Mouse (Mus musculus) heart, postnatal 0 days (tissue): ENCODE measurements at regions not wholly inside any gene's neighbourhood (a gene's known extent, or its start where the extent isn't known, plus 50 kb on each side); places are given as distances from the start of the nearest gene placed in this dataset.
"Not testable (repeated sequence)": the region's sequence is repeated elsewhere in the genome, so short reads cannot be mapped to it uniquely, and the experiment has no call there.

Experiments used
- ATAC-seq: fragments of 200-750 bp; cut with Nextera tagmentation; 2 replicates; pipeline ENCODE4 v1.8.0; 2017; ENCODE audit warnings: low read depth, moderate number of reproducible peaks, moderate library complexity; ENCODE audit not compliant: insufficient read depth
- DNase-seq: peaks from one replicate; pipeline ENCODE4 v3.0.0-alpha.2; 2016; ENCODE audit warnings: low spot score
- H3K27ac ChIP-seq: fragments of 300-500 bp; sonication (generic); 2 replicates; pipeline ENCODE4 v1.5.1; 2014; ENCODE audit warnings: low read depth, mild to moderate bottlenecking
- H3K27me3 ChIP-seq: fragments of 300-500 bp; sonication (generic); 2 replicates; pipeline ENCODE4 v1.6.1; 2014; ENCODE audit warnings: low read length, mixed read lengths; ENCODE audit not compliant: control insufficient read depth, insufficient read depth
- H3K36me3 ChIP-seq: fragments of 300-500 bp; sonication (generic); replicated peaks from 2 replicates; pipeline ENCODE4 v1.6.1; 2014; ENCODE audit warnings: low read length, mixed read lengths; ENCODE audit not compliant: control insufficient read depth, insufficient read depth
- H3K4me1 ChIP-seq: fragments of 300-500 bp; sonication (generic); 2 replicates; pipeline ENCODE4 v1.6.1; 2014; ENCODE audit warnings: antibody characterized with exemption; ENCODE audit not compliant: control insufficient read depth, insufficient read depth
- H3K4me2 ChIP-seq: fragments of 300-500 bp; sonication (generic); 2 replicates; pipeline ENCODE4 v1.6.1; 2014; ENCODE audit warnings: low read depth, mild to moderate bottlenecking, low read length, moderate library complexity
- H3K4me3 ChIP-seq: fragments of 300-500 bp; sonication (generic); 2 replicates; pipeline ENCODE4 v1.5.1; 2014; ENCODE audit warnings: low read depth, low read length
- H3K9ac ChIP-seq: fragments of 300-500 bp; sonication (generic); replicated peaks from 2 replicates; pipeline ENCODE4 v1.6.1; 2014; ENCODE audit warnings: low read depth, low read length, mixed read lengths
- H3K9me3 ChIP-seq: fragments of 300-500 bp; sonication (generic); replicated peaks from 2 replicates; pipeline ENCODE4 v1.6.1; 2016; ENCODE audit warnings: low read length; ENCODE audit not compliant: control insufficient read depth
- CTCF ChIP-seq: IDR thresholded peaks from 2 replicates; pipeline ENCODE4 v1.5.1; 2016; ENCODE audit warnings: antibody characterized with exemption, control low read depth, low read depth
- EP300 ChIP-seq: IDR thresholded peaks from 2 replicates; pipeline ENCODE4 v1.6.1; 2016; ENCODE audit warnings: antibody characterized with exemption, low read depth
- WGBS: fragments of 180-500 bp; shearing (Covaris S2); extraction: QIAGEN DNeasy Blood & Tissue Kit; methylation state at CpG from one replicate; pipeline ENCODE4 v1.1.7; 2014; 5-methylcytosine and 5-hydroxymethylcytosine counted together

- not testable (repeated sequence) for H3K9me3 ChIP-seq, H3K9ac ChIP-seq, H3K27me3 ChIP-seq, H3K4me2 ChIP-seq, H3K4me3 ChIP-seq, H3K36me3 ChIP-seq, DNase-seq, H3K4me1 ChIP-seq, H3K27ac ChIP-seq, ATAC-seq
Measured at GRCm38 (mm10) chr3:31708367-31708766, 193.9 kb upstream of the Kcnmb2 start.

GRCm38 (mm10) chr3:31741289-31741688, 161.0 kb upstream of the Kcnmb2 start:
- DNase-seq: no peak
- Histone ChIP-seq H3K4me3 (no peak overlapping the region), H3K4me1 (no peaks in the 10 kb centered on the region), H3K27me3 (no peaks in the 10 kb centered on the region), H3K9me3 (no peaks in the 10 kb centered on the region), H3K36me3 (no peaks in the 10 kb centered on the region), H3K27ac (no peak overlapping the region), H3K9ac (no peak overlapping the region), H3K4me2 (no peak overlapping the region)
- ATAC-seq: no peak
- 37% methylated on average over 1 of the region's 1 CpGs for WGBS
- no peak for TF ChIP-seq CTCF
- no peak for TF ChIP-seq EP300

- WGBS: 69% methylated on average over 4 of the region's 4 CpGs
- TF ChIP-seq EP300 (no peak), CTCF (no peak)
- Histone ChIP-seq H3K27ac (no peak overlapping the region), H3K4me2 (no peak overlapping the region), H3K4me3 (no peak overlapping the region), H3K4me1 (no peaks in the 10 kb centered on the region), H3K36me3 (no peaks in the 10 kb centered on the region), H3K27me3 (no peaks in the 10 kb centered on the region), H3K9me3 (0 out of 2 replicates have a peak, but pooled peaks cover 4% of the 10 kb centered on the region), H3K9ac (no peak overlapping the region)
- DNase-seq (no peak), ATAC-seq (no peak)
Measured at GRCm38 (mm10) chr3:31755881-31756280, 146.4 kb upstream of the Kcnmb2 start.

- Histone ChIP-seq H3K27ac (no peak overlapping the region), H3K27me3 (no peaks in the 10 kb centered on the region), H3K36me3 (no peaks in the 10 kb centered on the region), H3K4me2 (no peak overlapping the region), H3K4me3 (no peak overlapping the region), H3K4me1 (no peaks in the 10 kb centered on the region), H3K9ac (no peak overlapping the region), H3K9me3 (no peaks in the 10 kb centered on the region)
- TF ChIP-seq CTCF: peak; percentile 43
- no peak for TF ChIP-seq EP300
- WGBS: 81% methylated on average over 1 of the region's 1 CpGs
- ATAC-seq: no peak
- peak; percentile 9 for DNase-seq
Measured at GRCm38 (mm10) chr3:31769193-31769592, 133.1 kb upstream of the Kcnmb2 start.

- TF ChIP-seq CTCF (peak; percentile 54), EP300 (no peak)
- H3K9me3 ChIP-seq: no peaks in the 10 kb centered on the region
- DNase-seq: peak; percentile 7
- WGBS: 25% methylated on average over 4 of the region's 4 CpGs
- no peak overlapping the region for H3K27ac ChIP-seq
- H3K27me3 ChIP-seq: no peaks in the 10 kb centered on the region
- H3K9ac ChIP-seq: no peak overlapping the region
- H3K36me3 ChIP-seq: no peaks in the 10 kb centered on the region
- H3K4me2 ChIP-seq: no peak overlapping the region
- H3K4me1 ChIP-seq: no peaks in the 10 kb centered on the region
- no peak overlapping the region for H3K4me3 ChIP-seq
- ATAC-seq: no peak
Measured at GRCm38 (mm10) chr3:31790342-31790970, 111.9 kb upstream of the Kcnmb2 start.

- TF ChIP-seq EP300 (no peak), CTCF (no peak)
- WGBS: 83% methylated on average over 8 of the region's 8 CpGs
- no peak for DNase-seq
Measured at GRCm38 (mm10) chr3:31793466-31794040, 108.8 kb upstream of the Kcnmb2 start.

More at GRCm38 (mm10) chr3:31793466-31794040, 108.8 kb upstream of the Kcnmb2 start:
- ATAC-seq: no peak
- Histone ChIP-seq H3K4me3 (no peak overlapping the region), H3K27me3 (no peaks in the 10 kb centered on the region), H3K27ac (no peak overlapping the region), H3K4me2 (no peak overlapping the region), H3K9me3 (no peaks in the 10 kb centered on the region), H3K4me1 (no peaks in the 10 kb centered on the region), H3K9ac (no peak overlapping the region), H3K36me3 (no peaks in the 10 kb centered on the region)
